Mouse (Mus musculus) spleen, adult 2 months (tissue): ENCODE measurements around the gene Klf5.

Experiments used
- CTCF ChIP-seq: fragments of 200-500 bp; IDR thresholded peaks from 2 replicates; pipeline ENCODE4 v1.5.1; 2011; ENCODE audit warnings: mild to moderate bottlenecking, inconsistent platforms; ENCODE audit not compliant: insufficient read depth, insufficient read length, insufficient replicate concordance; ENCODE audit errors: extremely low read depth
- POLR2A ChIP-seq: fragments of 200-500 bp; IDR thresholded peaks from 2 replicates; pipeline ENCODE4 v1.6.1; 2011; ENCODE audit warnings: low read depth, low read length, inconsistent platforms

- TF ChIP-seq CTCF (no peak), POLR2A (no peak)
Measured at GRCm38 (mm10) chr14:99266749-99267148, 31.7 kb upstream of the Klf5 start.
